Mouse (Mus musculus) lung, postnatal 36 days (tissue): Measurements from ENCODE around the gene Nanog.

Experiments
- DNase-seq: peaks from one replicate; pipeline ENCODE4 v3.0.0; 2022; ENCODE audit warnings: mixed read lengths

Nanog gene

GRCm38 (mm10) chr6:122763844-122764445 is 56.7 kb downstream of the Nanog start:
- no peak for DNase-seq
